Mouse (Mus musculus): ENCODE measurements around the gene Arhgap17. TPM values are rescaled to one million over a fixed set of nuclear protein-coding genes. Genes with fewer than 3 reads are reported as not detected.
A peak's percentile ranks its signal among the peaks of the same experiment; 100 is the strongest.

Gene Arhgap17
- total RNA-seq, 2 experiments from 2014 or later = 18.5 to 20.7 TPM

GRCm38 (mm10) chr7:123296097-123296496 lies 73.6 kb downstream of the Arhgap17 start:
- intact Hi-C loops (cut with DNase I) = loop anchor here (5.0 to 10.0 kb wide), 2 partner anchors 71 to 169 kb away; partner anchors contain the start of genes Aqp8, Arhgap17 and Lcmt1
- no peak for DNase-seq

- no peak for DNase-seq
- intact Hi-C loops (cut with DNase I) = loop anchor here (5.0 to 10.0 kb wide), 2 partner anchors 72 to 169 kb away; partner anchors contain the start of genes Aqp8, Arhgap17 and Lcmt1
These were observed 74.3 kb downstream of the Arhgap17 start for GRCm38 (mm10) chr7:123295423-123295822.

DNA sequence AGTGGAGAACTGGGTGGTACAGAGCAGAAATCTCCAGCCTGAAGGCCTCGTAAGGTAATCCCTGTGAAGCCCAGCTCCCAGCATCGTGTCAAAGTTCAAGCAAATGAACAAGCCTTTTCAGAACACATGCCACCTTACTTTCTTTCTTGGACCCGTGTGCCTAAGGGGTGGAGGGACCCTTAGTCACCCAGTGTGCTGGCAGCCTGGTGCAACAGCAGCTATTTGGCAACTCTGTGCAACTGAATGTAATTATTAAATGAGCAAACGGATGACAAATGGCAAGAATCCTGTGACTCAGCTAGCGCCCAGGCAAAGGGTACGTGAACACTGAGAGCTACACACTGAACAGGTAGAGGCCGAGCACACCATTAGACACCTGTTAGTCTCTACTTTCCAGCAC lies 75.8 kb downstream of the Arhgap17 start:
- intact Hi-C loops (cut with DNase I) = loop anchor here (10.0 kb wide), 1 partner anchor 171 kb away; the partner anchor contains the start of gene Aqp8
- no peak for DNase-seq

- intact Hi-C loops (cut with DNase I) = loop anchor here (10.0 kb wide), 1 partner anchor 173 kb away; the partner anchor contains the start of gene Aqp8
- no peak for DNase-seq
These were observed 77.8 kb downstream of the Arhgap17 start for GRCm38 (mm10) chr7:123291942-123292341.

DNA sequence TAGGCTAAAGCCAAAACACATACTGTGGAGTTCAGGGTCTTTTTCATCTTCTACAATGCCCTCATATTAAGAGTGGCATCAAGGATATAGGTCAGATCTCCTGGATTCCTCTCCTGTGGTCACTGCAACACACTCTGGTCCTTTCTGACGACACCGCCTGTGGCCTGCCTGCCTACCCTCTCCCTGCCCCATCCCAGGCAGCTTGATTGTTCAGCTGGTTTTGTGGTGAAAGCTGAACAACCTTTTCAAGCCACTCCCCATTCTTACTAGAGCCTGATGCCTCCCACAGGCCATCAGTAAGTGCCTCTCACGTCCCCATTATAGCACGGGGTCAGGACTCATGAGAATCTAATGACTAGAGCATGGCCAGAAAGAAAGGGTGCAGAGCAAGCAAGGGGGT lies 80.5 kb downstream of the Arhgap17 start:
- no peak for DNase-seq
- intact Hi-C loops (cut with DNase I) = no loop called here

GRCm38 (mm10) chr7:123287903-123288302 lies 81.8 kb downstream of the Arhgap17 start:
- DNase-seq = no peak
- intact Hi-C loops (cut with DNase I) = no loop called here

DNA sequence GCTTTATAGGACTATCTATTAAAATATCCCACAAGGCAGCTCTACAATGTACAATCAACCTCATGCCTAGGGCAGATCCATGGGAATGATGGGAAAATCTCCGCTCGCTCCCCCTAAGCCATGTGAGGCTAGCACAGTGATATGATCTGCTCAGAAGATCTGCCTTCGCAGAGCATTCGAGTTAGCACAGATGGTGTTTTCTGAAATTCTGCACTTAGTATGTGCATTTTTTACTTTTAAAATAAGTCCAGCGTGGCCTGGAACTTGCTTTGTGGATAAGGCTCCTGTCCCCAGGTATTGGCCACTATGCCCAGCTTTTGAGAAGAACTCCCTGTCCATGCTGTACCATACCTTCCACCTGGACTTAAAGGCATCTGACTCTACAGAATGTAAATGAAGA lies 83.8 kb downstream of the Arhgap17 start:
- no peak for DNase-seq
- intact Hi-C loops (cut with DNase I) = no loop called here

DNA sequence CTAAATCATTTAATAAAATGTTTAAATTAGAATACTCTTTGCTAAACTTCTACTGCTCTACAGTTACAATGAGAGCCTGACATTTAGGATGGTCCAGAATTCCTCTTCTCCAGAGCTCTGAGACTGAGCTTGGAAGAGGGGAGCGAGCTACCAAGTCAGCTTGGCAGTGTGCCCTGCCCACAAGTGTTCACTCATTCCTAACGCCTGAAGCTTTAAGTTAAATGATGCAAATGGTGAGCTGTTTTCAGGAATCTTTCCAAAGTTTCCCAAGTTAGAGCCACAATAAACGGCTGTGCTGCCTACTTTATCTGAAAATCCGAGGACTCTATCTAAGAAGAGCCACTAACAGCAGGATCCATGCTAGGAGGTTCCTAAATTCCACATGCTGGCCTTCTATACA lies 85.9 kb downstream of the Arhgap17 start:
- intact Hi-C loops (cut with DNase I) = no loop called here
- DNase-seq = no peak

DNA sequence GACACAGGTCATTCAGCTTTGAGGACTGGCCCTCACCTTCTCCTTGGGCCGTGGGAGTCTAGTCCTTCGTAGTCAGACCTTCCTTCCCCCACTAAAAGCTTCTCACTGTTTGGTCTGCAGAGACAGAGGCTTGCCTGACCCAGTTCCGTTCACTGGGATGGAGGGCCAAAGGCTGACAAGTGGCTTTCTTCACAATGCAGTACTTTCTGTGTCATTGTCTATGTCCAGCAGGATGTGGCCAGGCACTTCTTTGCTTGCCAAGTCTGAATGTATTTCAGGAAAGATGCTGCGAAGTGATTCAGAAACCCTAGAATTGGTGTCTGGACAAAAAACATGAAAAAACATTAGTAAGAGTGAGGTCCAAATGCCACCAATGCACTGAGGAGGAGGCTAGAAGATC lies 89.9 kb downstream of the Arhgap17 start:
- intact Hi-C loops (cut with DNase I) = no loop called here

DNA sequence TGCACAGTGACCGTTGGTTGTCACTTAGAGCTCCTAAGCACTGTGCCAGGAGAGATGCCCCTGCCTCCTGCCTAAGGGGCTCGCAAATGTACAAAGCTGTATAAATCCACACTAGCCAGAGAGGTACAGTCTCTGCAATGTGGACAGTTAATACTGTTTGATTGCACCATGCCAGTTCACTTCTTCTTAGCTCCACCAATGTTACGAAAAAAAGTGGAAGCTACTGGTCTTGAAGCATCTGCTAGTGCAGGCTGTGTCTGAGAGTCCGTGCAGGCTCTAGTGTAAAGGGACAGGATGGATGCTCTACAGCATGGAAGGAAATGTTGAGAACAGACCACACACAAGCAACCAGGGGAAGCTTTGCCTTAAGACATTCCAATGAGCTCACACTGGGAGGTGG lies 93.1 kb downstream of the Arhgap17 start:
- DNase-seq = no peak
- intact Hi-C loops (cut with DNase I) = no loop called here

More for the DNA sequence above, 89.9 kb downstream of the Arhgap17 start:
- no peak for DNase-seq

DNA sequence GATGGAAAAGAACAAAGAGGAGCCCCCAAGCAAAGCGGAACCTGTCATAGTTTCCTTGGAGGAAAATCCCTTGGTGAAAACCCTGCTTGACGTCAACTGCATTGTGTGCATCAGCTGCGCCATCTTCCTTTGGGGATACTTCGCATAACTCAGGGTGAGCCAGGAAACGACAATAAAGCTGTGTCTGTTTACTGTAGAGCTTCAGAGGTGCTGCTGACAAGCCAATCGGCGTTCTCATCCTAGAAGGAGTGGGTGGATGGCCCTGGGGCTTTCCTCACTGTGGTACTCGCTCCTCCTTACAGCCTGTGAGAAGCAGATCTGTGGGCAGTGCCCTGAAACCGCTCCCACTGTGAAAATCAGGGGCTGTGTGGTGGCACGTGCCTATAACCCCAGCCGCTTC lies 96.7 kb downstream of the Arhgap17 start:
- no peak for DNase-seq
- intact Hi-C loops (cut with DNase I) = no loop called here

DNA sequence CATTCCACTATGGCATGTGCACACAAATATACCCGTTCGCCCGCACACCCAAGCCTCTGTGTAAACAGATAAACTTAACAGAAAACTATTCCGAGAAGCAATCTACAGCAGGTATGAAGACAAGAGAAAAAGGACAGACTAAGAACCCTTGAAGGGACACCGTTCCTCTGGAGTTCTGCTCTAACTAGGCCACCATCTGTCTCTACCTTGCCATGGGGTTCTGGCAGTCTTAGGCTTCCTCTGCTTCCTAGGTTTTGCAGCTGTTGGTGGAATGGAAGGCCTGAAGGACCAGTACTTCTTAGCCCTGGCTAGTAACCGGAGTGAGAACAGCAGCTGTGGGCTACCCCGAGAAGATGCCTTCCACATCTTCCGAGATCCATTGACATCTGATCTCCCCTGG lies 111.6 kb downstream of the Arhgap17 start:
- intact Hi-C loops (cut with DNase I) = no loop called here
- no peak for DNase-seq

DNA sequence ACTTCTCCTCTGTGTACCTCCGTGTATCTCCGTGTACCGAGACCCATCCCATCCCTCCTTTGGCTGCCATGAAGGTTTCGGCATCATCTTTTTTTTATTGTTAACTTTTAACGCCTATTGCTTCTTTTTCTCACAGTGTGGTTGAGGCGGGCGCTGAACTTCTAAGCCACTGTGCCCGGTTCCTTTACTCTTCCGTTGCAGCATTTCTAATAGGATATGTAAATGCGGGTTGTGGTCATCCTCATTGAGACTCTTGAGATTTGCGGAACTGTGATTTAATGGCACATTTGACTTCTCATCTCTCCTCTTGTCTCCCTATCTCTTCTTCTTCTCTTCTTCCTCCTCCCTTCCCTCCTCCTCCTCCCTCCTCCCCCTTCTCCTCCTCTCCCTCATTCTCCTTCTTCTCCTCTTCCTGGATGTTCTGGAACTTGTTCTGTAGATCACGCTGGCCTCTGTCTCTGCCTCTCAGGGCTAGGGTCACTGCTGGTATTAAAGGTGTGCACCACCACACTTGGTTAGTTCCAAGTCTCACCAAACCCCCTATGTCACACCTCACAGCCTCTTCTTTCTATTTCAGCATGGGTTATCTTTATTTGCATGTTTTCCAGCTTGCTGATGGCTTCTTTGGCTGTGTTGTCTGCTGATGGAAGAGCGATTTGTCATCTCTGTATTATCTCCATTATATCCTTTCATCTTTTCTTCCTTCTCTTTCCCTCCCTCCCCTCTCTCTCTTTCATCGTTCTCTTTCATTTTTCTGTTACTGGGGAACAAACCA lies 115.3 kb downstream of the Arhgap17 start:
- intact Hi-C loops (cut with DNase I) = no loop called here
- no peak for DNase-seq

DNA sequence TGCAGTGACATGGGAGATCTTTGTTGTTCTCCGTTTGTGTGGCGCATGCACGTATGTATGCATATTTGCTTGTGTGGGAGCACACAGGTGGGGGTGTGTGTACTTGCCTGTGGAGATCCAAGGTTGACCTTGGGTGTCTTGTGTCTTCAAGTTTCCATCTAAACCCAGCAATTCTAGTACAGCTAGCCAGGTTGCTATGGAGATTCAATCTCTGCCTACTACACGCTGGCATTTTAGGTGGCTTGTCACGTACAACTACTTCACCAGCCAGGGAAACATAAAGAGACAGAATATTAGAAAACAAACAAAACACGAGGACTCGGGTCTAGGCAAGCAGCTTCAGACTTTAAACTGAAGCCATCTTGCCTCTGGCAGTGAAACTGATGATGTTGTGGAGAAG lies 116.3 kb downstream of the Arhgap17 start:
- intact Hi-C loops (cut with DNase I) = no loop called here
- no peak for DNase-seq

DNA sequence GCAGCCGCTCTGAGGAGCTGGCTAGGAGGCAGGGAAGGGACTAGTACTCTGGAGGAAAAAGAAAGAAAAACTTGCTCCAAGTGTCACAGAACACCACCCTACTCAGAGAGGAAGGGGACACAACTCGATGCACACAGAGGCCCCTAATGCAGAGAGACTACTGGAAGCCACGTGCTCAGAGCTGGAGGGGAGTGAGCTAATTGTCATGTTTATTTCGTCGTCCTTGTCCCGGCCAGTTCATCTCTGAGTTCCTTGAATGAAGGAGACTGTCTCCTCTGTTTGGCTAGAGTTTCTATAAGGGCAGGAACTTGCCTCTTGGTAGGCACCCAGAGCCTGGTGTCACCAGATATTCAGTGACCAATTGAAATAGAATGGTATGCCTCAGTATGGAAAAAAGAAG lies 118.4 kb downstream of the Arhgap17 start:
- intact Hi-C loops (cut with DNase I) = no loop called here
- no peak for DNase-seq

- intact Hi-C loops (cut with DNase I) = no loop called here
These were observed 121.5 kb downstream of the Arhgap17 start for GRCm38 (mm10) chr7:123248166-123248565.

GRCm38 (mm10) chr7:123246504-123247084 lies 123.1 kb downstream of the Arhgap17 start:
- intact Hi-C loops (cut with DNase I) = no loop called here
- DNase-seq = no peak

More at GRCm38 (mm10) chr7:123248166-123248565, 121.5 kb downstream of the Arhgap17 start:
- no peak for DNase-seq

DNA sequence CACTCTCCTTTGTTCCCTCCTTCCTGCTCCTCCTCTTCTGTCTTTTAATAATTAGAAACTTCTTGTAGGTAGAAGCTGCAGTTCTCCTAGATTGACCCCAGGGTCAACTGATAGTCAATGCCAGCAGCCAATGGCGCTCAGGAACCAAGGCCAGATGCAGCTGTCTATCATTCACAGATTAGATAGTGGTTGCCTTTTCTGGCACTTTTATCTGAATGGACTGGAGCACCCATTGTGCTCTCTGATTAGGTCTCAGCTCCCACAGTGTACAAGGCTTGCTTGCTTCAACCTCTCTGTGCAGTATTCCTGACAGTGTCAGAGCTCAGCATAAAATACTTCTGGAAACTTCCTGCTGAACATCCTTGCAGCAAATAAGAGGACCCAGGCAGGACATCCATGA lies 124.9 kb downstream of the Arhgap17 start:
- DNase-seq = no peak
- intact Hi-C loops (cut with DNase I) = no loop called here

DNA sequence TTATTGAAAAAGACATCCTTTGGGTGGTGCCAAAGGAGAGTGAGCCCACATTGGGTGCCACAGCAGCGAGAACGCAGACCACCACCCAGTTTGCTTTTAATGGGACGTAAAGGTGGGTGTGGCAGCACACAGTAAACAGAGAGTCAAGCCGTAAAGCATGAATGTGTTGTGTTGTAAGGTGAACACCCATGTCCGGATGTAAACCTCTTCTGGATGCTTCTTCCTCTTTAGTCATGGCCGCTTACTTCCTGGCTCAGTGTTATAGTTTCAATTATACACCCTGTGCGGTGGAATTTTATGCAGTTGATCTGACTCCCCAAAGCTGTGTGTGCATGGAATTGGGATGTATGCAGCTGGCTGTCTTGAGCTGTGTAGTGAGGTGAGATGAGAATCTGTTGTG lies 127.5 kb downstream of the Arhgap17 start:
- DNase-seq = no peak
- intact Hi-C loops (cut with DNase I) = no loop called here

GRCm38 (mm10) chr7:123240064-123240463 lies 129.7 kb downstream of the Arhgap17 start:
- no peak for DNase-seq
- intact Hi-C loops (cut with DNase I) = no loop called here

GRCm38 (mm10) chr7:123238621-123239020 lies 131.1 kb downstream of the Arhgap17 start:
- intact Hi-C loops (cut with DNase I) = no loop called here

DNA sequence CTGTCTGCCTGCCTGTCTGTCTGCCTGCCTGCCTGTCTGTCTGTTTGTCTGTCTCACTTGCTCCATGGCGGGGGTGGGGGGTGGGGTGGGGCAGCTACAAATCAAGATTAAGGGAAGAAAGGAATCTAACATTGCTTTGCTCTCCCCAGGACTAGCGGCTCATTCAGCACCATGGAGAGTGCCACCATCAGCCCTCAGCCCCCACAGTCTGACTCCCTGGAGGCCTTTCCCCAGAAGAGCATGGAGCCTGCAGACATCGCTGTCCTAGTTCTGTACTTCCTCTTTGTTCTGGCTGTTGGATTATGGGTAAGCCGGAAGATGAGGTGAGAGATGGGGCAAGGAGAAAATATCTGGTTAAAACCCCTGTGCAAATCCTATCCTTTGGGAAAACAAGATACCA lies 134.3 kb downstream of the Arhgap17 start:
- intact Hi-C loops (cut with DNase I) = no loop called here
- peak in 1 of 2 experiments; percentile 26 for DNase-seq

More at GRCm38 (mm10) chr7:123238621-123239020, 131.1 kb downstream of the Arhgap17 start:
- no peak for DNase-seq
